Mouse (Mus musculus): Measurements from ENCODE around the gene Rufy3.
"Not testable (repeated sequence)": the region's sequence is repeated elsewhere in the genome, so short reads cannot be mapped to it uniquely, and the experiment has no call there.

Rufy3 gene

GRCm38 (mm10) chr5:88564501-88565147 lies at the start of gene Rufy3:
Gene Rufy3 (plus strand): TSS chr5:88565040.
- DNase-seq (ENCODE audit: low spot score): peak; percentile 88

DNA sequence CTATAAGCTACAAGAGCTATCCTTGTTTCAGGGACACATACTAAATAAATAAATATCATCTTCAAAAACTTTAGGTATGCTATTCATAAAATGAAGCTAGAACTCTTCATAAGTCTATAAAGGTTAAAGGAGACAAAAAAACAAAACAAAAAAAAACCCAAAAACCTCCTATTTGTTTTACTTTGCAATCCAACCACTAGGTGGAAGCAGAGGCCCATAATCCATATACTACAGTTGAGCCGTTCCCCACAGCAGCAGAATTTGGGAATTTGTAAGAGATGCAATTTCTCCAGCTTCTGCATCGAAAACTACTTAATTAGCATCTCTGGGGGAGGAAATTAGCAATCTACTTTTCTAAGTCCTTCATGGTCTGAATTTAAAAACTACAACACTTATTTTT lies 45.6 kb upstream of the Rufy3 start:
- no peak for DNase-seq (ENCODE audit: low spot score)

DNA sequence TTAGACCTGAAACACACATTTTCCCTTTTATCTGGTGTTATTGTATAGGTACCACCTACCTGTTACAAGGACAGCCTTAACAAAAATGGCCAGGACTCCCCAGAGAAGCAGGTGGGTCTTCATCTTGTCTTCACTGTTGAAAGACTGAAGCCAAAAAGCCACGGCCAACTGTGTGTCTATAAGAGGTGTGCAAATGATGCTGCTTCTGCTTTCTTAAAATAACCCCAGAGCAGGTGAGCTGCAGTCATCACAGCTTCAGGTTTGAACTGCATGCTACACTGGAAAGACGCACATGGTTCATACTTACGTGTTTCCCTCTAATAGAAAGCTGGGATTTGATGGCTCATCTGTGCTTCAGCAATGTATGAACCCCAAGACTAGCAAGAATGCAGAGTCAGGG lies 37.2 kb upstream of the Rufy3 start, which contains the start of gene Jchain:
TSS of gene Jchain (minus strand) at position 235 of the 400 bp plus-strand sequence.
- no peak for DNase-seq (ENCODE audit: low spot score)

- no peak for DNase-seq (ENCODE audit: low spot score)
Observed at GRCm38 (mm10) chr5:88530908-88531307, 33.9 kb upstream of the Rufy3 start.

GRCm38 (mm10) chr5:88534697-88535096 lies 30.1 kb upstream of the Rufy3 start:
- no peak for DNase-seq (ENCODE audit: low spot score)

DNA sequence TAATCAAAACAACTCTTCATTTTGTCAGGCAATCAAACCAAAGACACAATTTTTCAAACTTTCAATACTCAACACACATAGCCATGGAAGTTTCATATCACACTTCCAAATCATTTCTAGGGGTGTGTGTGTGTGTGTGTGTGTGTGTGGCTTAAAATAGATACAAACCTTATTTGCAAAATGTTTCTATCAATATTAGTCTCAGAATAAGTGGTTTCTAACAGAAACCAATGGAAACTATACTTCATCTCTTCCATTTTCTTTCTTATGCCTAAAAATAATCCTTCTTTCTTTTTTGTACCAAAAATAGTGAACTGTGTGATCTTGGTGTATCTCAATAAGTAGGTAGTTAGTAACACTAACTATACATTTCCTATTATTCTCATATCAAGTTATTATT lies 24.0 kb upstream of the Rufy3 start:
- no peak for DNase-seq (ENCODE audit: low spot score)

- peak; percentile 38 for DNase-seq (ENCODE audit: low spot score)
Observed at GRCm38 (mm10) chr5:88542651-88543282, 22.1 kb upstream of the Rufy3 start.

DNA sequence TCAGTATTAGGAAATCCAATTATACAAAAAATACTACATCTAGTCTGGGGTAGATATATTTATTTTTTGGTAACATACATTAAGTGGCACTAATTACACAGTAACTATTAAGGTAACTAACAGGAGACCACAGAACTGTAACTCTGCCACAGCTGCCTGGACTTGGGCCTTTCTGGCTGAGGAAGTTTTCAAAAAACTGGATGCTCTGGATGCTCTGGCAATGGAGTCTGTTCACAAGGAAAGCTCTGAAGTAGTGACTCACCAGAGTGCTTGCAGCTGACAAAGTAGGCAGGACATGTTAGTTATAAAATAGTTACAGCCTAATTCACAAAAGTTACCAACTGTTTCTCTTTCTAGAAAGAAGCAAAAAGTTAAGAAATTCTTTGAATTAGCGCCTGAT lies 20.4 kb upstream of the Rufy3 start:
- DNase-seq (ENCODE audit: low spot score): not testable (repeated sequence)

DNA sequence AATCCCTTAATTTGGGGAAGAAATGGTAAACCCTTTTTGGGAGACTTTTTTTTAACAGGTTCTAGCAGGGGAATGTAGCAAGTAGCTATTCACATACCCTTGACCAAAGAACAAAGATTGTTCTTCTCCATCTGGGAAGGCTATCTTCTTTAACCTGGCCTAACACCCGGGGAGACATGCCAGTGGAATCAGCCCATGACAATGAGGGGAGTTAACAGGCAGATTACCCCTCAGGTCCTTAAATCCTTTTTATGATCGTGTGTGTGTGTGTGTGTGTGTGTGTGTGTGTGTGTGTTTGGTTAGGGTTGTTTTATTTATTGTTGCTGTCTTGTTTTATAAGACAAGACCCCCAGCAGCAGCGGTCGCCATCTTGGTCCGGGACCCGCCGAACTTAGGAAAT lies 19.3 kb upstream of the Rufy3 start:
- DNase-seq (ENCODE audit: low spot score): no peak

DNA sequence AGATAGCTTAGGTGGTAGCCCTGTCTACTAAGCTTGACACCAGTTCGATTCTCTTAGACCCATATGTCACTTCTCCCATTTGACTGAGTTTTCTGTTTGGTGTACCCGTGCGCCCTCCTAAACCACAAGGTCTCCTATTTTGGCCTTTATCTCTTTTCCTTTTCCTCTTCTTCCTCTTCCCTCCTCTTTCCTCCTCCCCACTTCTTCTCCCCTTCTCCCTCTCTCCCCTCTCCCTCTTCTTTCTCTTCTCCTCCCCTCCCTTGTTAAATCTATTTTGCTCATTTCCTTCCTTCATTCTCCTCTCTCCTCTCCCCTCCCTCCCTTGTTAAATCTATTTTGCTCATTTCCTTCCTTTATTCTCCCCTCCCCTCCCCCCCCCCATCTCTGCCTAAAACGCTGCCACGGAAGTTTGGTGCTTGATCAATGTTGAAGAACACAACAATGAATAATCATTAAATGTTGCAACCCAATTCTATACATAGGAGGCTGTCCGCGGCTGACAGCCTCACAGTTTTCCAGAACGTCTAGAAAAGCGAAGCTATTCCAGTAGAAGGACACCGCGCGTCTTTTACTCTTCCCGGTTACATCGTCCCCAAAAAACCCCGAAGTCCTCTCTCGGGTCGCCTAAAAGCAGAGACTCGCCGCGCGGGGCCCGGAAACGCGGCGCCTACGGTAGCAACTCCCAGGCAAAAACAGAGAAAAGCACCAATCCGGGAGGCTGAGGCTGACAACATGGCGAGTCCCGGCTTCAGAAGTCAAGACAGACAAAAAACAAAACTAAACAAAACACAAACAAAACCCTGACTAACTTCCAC lies 11.4 kb upstream of the Rufy3 start:
- no peak for DNase-seq (ENCODE audit: low spot score)

- DNase-seq (ENCODE audit: low spot score): peak; percentile 85
Observed at GRCm38 (mm10) chr5:88554086-88554886, 10.6 kb upstream of the Rufy3 start, which contains the start of gene Utp3. Gene Utp3 (plus strand): TSS chr5:88554462.

DNA sequence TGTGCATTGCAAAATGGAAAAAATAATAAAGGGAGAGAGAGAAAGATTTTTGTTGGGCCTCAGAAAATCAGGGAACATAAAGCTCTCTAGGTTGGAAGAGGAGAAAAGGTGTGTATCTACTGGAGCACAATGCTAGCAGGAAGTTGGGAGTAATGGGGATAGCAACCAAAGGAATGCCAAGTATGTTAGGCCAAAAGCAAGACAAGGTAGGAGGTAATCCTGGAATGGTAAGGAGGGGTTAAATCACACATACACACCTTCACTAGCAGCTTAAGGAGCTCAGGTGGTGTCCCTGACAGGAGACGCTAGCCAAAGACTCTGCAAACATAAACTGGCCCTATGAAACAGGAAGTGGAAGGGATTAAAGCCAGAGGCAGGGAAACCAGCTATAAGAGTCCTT lies 5.8 kb upstream of the Rufy3 start:
- no peak for DNase-seq (ENCODE audit: low spot score)

DNA sequence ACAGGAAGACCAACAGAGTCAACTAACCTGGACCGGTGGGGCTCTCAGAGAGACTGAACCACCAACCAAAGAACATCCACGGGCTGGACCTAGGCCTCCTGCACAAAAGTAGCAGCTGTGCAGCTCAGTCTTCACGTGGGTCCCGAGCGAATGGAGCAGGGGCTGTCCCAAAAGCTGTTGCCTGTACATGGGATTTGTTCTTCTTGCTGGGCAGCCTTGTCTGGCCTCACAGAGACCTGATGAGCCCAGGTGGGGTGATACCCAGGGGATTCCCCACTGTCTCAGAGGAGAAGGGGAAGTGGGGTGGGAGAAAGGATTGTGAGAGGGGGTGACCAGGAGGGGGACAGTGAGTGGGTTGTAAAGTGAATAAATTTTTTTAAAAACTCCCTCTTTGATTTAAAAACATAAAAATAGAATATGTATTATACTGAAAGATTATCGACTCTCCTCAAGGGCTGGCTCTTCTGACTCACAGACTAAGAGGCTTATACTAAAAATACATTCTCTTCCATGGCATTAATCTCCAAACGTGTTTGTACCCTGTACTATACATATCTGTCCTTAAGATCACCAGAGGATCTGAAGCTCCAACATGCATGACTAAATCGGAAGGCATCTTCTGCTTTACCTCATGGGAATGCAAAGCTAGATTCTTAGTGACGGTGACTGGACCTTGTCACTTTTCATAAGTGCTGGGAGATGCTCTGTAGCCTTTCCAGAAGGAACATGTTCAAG lies 3.6 kb upstream of the Rufy3 start:
- no peak for DNase-seq (ENCODE audit: low spot score)

- DNase-seq (ENCODE audit: low spot score): no peak
Observed at GRCm38 (mm10) chr5:88562863-88563780, 1.7 kb upstream of the Rufy3 start.

DNA sequence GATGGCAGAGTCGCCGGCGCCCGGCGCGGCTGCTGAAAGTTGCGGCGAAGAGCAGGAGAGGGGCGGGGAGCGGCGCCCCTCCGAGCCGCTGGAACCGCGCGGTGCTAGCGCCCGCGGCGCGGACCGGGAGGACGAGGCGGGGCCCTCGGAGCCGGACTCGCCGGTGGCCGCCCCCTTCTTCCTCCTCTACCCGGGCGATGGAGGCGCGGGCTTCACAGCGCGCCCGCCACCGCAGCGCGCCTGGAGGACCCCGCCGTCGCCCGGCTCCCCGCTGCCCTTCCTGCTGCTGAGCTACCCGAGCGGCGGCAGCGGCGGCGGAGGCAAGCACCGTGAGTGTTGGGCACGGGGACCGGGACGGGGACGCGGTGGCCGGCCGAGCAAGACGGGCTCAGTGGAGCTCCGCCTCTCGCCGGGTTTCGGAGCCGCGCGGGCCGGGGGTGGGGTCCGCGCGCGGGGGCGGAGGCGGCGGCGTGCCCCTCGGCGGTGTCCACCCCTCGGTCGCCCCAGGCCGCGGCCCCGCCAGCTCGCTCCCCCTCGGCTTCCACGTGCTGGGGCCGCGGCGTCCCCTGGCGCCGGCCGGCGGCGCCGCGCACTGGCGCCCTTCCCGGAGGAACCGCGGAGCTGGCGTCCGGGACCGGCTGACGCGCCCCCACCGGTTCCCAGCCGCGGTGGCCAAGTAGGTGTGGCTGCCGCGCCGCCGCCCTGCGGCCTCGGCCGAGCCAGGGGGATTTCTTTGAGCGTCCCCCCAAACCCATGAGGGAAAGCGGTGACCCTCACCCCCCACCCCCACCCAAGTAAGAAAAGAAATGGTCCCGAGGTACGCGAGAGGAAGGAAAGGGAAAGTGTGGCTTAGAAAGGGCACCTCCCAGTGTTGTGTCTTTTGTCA lies 551 bp downstream of the Rufy3 start:
- DNase-seq (ENCODE audit: low spot score): peak; percentile 56

DNA sequence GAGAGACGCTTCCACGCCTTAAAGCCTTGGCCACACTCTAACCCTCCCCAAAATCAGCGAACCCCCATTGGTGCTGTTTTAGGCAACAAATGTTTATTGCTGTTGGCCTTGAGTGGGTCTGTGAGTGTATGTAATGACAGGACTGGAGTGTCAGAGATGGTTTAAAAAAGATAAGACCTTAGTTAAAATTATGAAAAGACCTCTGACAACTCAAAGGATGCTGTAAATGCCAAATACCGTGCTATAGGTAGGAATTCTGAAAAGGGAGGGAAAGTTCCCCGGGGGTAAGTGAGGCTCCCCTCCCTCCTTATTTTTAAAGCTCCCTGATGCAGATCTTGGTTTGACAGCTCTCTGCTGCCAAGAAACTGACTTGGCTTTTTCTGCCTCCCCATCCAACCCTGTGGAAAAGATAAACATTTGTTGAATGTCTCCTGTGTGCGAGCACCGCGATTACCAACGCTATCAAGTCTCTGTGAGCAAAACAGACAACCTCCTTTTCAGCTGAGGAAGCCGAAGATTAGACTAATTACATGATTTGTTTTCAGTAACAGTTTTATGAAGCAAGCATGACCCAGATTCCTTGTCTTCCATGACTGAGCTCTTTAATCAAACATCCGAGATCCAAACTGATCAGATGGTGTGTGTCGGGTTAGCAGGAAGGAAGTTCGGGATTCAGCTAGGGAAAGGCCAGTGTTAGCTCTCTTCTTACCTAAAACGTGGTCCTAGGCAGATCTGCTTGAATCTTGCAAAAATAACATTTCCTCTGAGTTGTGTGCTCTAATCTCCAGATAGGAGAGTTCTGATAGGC lies 1.4 kb downstream of the Rufy3 start:
- DNase-seq (ENCODE audit: low spot score): no peak

DNA sequence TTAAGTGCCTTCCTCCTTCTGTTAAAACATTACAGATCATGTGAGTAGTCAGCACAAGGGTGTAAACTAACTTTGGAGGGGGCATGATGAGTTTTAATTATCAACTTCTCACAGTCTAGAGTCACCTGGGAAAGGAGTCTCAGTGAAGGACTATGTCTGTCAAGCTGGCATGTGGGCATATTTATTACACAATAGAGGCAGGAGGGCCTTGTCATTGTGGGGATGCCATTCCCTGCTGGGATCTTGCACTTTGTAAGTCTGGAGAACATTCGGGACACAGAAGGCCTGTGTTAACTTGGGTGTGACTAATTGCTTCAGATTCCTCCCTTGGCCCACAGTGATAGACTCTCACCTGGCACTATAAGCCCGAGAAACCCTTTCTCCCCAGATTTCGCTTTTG lies 4.7 kb downstream of the Rufy3 start:
- no peak for DNase-seq (ENCODE audit: low spot score)

GRCm38 (mm10) chr5:88574829-88575228 lies 10.0 kb downstream of the Rufy3 start:
- no peak for DNase-seq (ENCODE audit: low spot score)

Data from urinary bladder, postnatal 25 days (tissue).